Mouse (Mus musculus) spleen, postnatal 10 days (tissue): ENCODE results near the gene Tsen15.

Experiments
- DNase-seq, 2 experiments: peaks; one replicate each; pipeline ENCODE4 v3.0.0; 2021 to 2022; ENCODE audit warnings: low spot score in 2 of 2

Tsen15 gene

DNA sequence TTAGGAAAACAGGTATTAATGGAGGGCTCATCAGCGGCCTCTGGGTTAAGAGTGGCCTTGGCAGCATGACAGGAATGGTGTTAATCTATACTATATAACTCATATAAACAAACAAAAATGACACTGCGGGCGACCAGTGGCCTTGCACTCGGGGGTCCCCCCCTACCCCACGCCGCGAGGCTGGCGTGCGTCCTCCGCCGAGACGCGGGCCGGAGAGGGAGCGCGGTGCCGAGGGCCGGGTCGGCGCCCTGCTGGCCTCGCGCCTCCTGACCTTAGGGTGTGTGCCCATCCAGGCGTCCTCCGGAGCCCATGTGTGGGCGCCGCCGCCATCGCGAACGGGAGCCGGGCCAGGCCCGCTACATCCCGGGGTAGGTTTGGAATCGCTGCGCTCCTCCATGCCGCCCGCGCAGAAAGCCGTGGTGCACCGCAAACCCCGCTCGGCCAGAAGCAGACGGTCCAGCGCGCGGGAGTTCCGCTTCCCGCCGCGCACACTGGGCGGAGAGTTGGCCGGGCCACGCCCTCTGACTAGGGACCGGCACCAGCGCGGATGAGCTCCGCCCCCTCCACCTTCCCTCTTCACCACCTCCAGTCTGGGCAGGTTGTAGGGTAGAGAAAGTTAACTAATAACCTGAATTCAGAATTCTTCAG lies at the start of gene Tsen15:
Gene Tsen15 (minus strand): TSS at position 501 of the 648 bp plus-strand sequence.
- peak; percentile 88 to 89 for DNase-seq

DNA sequence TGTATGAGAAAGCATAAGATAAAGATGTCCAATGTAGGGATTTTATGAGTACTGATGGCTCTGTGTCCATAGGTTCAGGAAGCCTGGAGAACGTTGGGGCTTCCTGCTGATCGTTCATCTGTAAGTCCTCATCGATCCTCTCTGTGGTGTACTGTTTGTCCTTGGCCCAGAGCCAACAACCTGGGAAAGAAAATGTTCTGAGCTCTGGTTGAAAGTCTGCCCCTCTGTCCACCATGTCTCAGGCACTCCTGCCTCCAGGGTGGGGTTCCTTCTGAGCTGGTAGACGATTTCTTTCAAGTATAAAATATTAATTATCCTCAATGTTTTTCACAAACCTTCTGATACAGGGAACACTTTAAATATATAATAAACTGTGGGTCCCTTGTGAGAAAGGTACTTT lies 47.7 kb upstream of the Tsen15 start:
- DNase-seq = no peak

DNA sequence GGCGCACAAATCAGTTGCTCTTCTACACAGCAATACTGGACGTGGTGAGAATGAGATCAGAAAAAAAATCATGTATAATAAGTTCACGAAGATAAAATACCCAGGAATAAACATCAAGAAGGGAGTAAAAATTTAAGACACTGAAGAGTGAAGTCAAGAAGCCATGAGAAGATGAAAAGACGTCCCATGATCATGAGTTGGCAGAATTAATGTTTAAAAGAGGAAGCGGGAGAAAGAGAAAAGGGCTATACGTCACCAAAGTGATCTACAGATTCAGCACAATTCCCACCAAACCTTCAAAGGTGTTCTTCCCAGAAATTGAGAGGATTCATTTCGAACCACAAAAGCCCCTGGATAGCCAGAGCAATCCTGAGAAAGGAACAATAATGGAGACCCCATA lies 43.3 kb upstream of the Tsen15 start:
- DNase-seq = no peak

DNA sequence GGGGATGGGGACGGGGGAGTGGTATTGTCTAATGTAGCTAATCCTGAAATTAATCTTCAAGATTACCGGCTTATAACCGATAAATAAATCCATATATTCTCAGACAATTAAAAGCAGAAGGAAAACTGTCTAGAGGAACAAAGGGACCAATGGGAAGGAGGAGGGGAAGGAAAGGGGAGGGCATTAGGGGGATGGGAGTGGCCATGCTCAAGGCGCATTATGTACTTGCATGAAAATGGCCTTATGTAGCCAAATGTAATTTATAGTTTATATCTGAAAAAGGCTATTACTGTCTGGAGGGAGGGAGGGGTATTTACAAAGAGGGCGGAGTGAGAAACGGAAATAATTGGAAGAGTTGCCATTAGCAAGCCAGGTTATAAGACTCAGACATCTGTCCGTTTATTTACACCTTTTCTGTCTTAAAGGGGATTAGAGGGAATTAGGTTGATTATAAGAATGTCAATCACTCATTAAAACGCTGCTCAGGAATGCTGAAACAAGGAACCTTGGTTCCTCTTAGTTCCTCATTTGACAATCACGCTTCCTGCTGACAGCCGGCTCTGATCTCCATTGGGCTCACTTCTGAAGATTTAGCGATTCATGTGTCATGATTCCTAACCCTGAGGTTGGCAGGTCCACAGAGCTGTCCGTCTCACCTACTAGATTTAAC lies 41.6 kb upstream of the Tsen15 start:
- no peak for DNase-seq

DNA sequence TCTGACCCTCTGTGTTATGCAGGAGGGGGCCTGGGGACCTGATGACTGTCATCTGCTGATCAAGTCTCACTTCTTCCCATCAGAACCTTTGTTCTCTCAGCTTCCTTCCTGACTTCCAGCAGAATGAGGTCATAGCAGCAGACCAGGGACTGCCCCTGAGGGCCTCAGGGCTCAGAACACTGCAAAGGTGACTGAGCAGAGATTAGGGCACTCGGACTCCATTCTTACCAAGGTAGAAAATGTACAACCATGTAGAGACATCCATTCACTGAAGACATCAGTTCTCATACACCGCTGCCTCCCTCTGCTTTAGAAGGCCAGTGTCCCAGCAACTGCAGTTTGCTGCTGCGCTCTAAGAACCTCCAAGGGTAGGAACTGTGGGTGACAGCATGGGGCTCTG lies 36.6 kb upstream of the Tsen15 start:
- no peak for DNase-seq

DNA sequence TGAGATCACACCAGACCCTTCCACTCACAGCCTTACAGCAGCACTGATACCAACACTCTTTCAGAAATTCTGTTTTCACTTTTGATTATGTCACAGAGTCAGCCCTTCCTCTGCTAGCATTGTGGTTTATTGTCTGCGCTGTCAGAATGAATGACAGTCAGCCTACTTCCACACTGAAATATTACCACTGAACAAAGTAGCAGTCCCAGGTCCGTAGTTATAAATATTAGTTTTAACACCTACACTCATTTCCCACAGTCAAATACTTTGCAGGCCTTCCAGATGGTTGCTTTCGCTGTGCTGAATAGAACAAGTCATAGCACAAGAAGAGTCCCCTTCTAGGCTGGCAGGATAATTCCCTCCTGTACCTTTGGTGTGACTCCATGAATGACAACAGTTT lies 35.8 kb upstream of the Tsen15 start:
- no peak for DNase-seq

DNA sequence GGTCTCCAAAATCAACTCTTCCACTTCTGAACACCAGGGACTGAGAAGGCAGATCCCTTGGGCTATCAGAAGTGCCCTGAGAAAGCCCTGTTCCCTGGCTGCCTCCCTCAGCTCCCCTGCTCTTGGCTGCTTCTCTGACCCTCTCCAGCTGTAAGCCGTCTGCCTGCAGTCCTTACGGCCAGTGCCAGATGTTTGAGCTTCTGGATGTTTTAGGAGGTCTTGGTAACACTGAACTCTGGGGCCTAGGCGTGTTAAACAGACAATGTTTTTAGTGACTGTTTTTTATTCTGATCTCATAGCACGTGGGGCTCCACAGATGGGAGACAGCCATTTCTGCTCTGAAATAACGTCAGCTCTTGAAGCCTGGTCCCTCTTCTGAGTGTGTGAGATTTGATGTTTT lies 31.1 kb upstream of the Tsen15 start:
- no peak for DNase-seq

DNA sequence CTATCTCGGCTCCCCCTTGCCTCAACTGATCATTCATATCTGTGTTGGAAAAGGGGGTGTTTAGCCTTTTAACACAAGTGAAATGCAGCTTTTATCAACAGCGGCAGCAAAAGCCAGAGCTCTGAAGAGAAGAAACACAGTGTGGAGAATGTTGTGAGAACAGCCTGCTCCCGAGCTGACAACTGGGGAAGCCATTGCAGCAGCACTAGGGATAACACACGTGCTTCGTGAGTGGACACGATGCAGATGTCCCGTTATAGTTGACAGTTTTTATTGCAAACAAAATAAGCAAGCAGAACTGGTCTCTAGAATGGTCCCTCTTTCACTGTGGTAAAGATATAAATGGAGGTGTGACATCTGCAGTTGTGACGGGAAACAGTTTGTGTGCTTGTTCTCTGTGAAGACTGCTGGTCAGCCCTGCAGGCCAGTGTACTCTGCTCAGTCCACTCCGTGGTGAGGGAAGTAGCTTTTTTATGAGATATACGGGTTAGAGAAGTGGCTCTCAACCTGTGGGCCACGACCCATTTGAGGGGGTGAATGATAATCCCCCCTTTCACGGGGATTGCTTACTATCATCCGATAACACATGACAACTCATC lies 29.9 kb upstream of the Tsen15 start:
- DNase-seq = no peak

DNA sequence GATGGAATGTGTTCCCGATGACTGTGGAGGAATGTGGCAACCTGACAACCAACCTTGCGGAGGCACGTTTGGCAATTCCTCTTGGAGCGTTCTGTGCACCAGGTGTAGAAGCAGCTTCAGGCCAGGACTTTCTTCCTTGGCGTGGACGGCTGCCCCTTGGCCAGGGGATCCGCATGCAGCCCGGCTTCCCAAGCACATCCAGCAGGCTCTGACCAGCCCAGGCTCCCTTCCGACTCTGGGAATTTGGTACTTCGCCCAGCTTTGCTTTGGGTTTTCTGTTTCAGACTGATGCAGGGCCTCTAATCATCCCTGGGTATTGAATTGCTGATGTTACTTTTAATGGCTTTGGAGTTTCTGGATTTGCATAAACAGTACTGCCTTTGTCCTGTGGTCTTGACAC lies 28.0 kb upstream of the Tsen15 start:
- no peak for DNase-seq

DNA sequence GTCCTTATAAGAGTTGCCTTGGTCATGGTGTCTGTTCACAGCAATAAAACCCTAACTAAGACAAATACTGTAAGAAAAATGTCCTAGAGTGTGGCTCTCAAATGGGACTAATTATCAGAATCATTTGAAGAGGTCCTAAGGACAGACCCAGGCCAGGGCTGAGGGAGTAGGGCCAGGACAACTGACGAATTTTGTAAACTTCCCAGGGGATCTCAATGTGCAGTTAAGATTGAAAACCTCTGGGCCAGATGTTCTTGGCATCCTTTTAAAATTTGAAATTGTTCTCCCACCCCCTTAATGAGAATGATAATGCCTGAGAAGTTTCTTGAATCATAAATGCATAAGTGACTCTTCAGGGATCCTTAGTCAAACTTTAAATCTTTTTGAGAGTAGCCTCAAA lies 27.5 kb upstream of the Tsen15 start:
- DNase-seq = no peak

DNA sequence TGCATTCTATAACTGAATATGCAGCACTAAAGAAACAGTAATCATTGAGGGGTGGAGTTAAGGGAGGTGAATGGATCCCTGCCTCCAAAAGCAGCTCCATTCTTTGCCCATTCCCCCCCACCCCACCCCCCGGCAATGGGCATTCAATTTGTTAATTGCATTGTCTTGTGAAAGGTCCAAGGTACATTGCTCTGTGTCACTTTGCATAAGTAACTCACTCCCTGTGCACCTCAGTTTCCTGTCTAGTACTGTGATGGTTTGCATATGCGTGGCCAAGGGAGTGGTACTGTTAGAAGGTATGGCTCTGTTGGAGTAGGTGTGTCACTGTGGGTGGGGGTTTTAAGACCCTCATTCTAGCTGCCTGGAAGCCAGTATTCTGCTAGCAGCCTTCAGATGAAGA lies 26.6 kb upstream of the Tsen15 start:
- DNase-seq = no peak

DNA sequence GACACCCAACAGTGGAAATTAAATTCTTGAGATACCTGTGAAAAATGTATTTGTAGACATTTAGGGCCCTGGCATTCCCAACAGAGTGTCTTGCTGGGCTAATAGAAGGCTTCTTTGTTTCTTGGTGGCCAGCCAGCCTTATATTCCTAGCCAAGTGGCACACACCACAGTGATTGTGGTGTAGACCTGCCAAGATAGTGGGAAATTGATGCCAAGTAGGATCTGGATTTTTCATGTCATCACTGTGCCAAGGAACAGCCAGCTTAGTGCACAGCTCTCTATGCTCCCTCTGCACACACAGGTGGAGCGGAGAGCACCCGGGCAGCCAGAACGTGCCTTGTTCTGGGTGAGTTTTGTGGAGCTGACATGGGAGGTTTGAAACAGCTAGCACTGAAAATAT lies 24.2 kb upstream of the Tsen15 start:
- DNase-seq = no peak

DNA sequence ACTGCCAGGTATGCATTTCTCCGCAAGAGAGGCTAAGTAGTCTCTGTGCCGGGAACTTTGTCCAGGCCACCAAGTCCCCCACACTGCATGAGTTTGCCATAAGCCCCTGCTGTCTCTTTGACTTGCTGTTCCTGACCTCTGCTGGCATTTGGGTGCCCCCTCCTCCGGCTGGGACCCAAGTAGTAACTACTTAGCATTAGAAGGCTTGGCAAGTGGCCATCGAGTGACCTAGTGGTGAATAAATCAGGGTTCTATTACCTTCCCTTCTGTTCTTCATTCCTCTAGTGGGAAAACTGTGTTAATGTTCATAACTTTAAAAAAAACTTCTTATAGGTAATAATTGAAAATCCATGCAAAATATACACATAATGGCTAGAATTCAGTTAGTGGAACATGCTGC lies 22.9 kb upstream of the Tsen15 start:
- no peak for DNase-seq

DNA sequence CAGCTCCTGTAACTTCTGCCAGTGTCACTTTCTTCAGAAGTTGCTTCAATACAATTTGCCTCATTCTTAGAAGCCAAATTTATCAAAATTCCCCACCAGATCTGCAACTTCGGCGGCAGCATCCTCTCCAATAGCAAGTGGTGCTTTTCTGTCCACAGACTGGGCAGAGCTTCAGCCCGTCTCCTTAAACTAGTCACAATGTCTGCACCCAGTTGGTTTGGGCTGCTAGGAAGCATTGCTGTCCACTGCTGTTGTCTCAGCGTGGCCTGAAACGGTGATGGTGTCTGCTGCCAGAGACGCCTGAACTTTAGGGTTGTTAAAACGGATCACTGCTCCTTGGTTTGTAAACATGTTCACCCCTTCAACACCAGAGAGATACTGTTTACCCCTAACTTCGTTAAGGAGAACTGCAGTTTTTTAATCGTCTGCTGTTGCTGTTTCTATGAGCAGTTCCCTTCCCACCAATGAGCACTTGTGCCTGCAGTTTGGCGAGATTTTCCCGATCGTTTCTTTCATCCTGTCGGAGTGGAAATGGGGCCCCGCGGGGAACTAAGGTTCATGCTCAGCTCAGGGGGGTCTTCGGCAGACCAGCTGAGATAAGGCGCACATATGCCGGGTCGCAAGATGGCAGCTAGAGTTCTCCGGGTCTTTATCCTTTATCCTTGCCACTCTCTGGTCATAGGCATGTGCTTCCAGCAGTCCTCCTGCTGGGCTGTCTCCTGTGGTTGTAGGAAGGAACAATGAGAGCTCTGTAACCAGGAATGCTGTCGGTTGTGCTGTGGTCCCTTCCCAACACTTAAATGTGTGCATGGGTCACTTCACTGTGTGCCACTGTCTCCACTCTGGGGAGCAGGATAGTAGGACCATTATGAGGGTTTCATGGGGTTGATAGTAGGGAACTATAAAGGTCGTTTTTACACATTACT lies 20.8 kb upstream of the Tsen15 start:
- DNase-seq = no peak

DNA sequence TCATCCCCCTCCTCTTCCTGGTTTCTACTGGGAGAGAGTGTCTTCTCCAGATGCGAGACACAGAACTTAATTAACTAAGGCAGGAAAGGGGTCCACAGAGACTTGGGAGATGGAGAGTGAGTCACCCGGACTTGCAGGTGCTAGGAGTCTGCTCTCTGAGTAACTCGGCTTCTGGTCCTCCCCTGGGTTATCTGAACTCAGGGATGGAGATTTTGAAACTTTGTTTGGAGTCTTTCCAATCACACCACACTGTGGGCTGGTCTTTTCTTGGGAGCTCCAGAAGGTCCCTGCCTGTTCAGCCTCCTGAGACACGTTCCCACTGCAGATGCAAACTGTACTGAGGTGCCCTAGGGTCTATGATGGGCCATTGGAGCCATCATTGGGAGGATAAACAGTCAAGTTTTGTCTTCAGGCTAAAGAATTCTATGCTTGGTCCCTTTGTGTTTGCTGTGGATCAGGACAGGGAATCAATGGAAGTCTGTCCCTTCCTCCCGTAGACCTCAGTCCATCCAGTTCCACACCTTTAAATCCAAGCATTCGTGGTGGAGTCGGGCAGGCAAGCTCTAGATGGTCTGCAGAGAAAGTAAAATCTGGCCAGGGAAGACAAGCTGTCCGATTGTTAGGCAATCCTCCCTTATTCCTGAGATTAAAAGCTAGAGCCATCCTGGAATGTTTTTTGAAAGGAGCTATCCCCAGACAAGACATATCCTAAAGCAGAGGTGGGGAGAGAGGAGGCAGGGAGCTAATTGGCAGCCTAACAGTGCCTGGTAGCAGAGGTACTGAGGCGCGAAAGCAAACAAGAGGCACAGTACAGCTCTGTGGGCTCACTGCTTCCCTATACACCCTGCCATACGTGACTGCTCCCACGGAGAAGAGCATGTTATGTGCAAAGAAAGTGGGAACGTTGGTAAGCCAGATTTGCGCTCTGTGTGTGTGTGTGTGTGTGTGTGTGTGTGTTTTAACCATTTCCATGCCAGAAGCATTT lies 14.4 kb upstream of the Tsen15 start:
- DNase-seq = no peak

DNA sequence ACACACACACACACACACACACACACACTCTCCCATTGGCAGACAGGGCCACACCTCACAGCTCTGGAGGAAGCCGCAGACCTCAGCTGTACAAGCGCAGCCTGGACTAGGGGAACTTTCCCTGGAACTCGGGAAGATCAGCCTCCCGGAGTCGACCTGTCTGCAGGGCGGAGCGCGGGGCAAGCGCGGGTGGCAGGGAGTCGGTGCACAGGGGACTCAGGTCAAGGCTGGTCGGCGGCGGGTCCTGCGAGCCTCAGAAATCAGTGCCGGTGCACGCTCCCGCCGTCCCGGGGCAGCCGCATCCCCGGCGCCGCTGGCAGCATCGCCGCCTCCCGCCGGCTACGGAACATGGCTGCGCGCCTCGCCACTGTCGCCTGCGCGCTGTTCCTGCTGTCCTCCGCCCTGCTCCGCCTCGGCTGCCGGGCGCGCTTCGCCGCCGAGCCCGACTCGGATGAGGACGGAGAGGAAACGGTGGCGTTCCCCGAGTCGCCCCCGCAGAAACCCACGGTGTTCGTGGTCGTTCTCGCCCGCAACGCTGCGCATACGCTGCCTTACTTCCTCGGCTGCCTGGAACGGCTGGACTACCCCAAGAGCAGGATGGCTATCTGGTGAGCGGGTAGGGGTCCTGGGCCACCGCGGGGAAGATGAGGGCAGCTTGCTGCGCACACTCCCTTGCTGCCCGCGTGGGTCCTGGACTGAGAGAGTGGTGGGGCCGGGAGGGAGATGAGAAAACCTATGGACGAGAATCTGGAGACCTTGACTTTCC lies 13.5 kb upstream of the Tsen15 start, which contains the start of gene Colgalt2:
Gene Colgalt2 (plus strand): TSS at position 41 of the 766 bp plus-strand sequence.
- DNase-seq = peak; percentile 14 to 22

DNA sequence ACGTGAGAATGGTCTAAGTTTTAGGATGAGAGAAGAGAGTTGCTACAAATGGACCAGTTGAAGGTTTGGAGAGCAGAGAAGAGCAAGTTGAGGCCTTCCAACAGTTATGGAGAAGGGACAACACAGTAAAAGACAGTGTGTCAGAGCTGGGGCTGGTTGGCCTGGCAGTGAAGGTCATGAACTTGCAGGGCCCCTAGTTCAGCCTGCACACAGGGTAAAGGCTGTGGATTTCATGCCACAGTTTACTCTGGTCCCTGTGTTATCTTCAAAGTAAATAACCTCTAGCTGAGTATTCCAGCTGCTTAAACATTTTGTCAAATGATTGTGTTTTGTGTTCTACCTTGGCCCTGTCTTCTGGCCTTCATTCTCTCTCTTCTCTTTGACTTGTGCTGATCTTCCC lies 12.2 kb upstream of the Tsen15 start:
- no peak for DNase-seq

DNA sequence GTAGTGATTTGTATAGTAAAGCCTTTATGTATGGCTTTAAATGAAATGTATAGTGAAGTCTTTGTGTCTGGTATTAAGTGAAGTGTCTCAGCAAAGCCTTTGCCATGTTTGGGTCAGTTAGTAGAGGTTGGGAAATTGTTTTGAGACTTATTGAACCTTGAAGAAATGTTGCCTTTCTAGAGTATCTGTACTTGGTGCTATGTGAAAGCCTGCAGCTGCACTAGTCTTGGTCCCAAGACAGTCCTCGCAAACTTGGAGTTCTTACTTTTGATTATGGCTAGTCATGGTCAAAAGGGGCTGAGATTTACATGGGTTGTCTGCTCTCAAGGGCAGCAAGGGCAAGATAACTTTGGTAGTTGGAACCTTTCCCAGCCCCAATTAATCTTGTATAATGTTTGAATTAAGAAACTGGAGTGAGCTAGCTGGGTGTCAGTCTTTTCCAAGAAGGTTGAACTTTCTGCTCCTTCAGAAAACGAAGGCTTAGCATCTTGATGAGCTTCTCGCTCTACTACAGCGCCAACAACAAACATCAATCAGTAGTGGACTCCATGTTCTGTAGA lies 8.5 kb upstream of the Tsen15 start:
- no peak for DNase-seq

DNA sequence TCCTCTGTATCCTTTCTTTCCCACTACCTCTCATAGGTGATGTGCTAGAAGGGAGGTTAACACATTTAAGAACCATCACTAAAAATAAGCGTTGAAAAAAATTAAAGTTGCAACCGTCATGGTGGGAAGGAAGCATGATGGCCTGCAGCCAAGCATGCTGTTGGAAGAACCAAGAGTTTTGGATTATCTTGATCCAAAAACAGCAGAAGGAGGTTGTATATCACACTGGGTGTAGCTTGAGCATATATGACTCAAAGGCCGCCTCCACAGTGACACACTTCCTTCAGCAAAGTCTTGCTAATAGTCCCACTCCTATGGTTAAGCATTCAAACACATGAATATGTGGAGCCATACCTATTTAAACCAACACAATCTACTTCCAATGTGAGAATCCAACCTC lies 7.6 kb upstream of the Tsen15 start:
- no peak for DNase-seq

DNA sequence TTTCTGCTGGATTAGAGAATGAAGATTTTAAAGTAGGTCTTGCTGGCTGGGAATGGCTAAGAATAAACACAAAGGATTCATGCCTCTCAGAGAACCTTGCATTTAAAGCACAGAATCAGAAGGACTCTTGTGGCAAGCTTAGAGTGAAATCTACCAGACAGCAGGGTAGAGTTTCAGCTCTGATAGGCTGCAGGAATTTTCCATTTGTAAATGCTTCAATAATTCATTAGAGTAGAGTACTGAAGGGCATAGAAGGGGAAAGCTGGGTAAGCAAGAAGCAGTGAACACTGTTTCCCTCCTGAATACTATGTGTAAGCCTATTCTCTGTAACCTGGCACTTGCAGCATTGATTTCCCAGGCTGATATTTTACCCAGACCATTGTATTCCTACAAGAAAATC lies 2.8 kb upstream of the Tsen15 start:
- no peak for DNase-seq
